Mouse (Mus musculus) liver, embryonic 14.5 days (tissue): ENCODE results near the gene Stx19. TPM values are rescaled to one million over a fixed set of nuclear protein-coding genes. Genes with fewer than 3 reads are reported as not detected.

Experiments
- ATAC-seq: fragments of 200-750 bp; cut with Nextera tagmentation; 2 replicates; pipeline ENCODE4 v1.8.0; 2017; ENCODE audit warnings: moderate number of reproducible peaks, mild to moderate bottlenecking, moderate library complexity; ENCODE audit not compliant: insufficient read depth
- DNase-seq, 3 experiments: peaks; one replicate each; pipeline ENCODE4 v3.0.0-alpha.2; 2012 to 2013; ENCODE audit warnings: low read depth in 3 of 3, low spot score in 3 of 3
- H3K27ac ChIP-seq: fragments of 300-500 bp; sonication (generic); 2 replicates; pipeline ENCODE4 v1.5.1; 2014; ENCODE audit warnings: moderate library complexity, mild to moderate bottlenecking, control low read depth, inconsistent platforms
- H3K27me3 ChIP-seq: fragments of 300-500 bp; sonication (generic); 2 replicates; pipeline ENCODE4 v1.6.1; 2014; ENCODE audit warnings: mild to moderate bottlenecking, low read length, moderate library complexity; ENCODE audit not compliant: control insufficient read depth, insufficient read depth
- H3K36me3 ChIP-seq: fragments of 300-500 bp; sonication (generic); replicated peaks from 2 replicates; pipeline ENCODE4 v1.6.1; 2014; ENCODE audit warnings: low read depth; ENCODE audit not compliant: control insufficient read depth, insufficient read depth
- H3K4me1 ChIP-seq, 2 experiments: fragments of 200-500 bp in 1 of 2; fragments of 300-500 bp in 1 of 2; sonication (generic) in 1 of 2; replicated peaks; 2 replicates each; pipeline ENCODE4 v1.6.1; 2012 to 2014; ENCODE audit warnings: antibody characterized with exemption in 1 of 2, inconsistent platforms in 1 of 2, low read length in 1 of 2; ENCODE audit not compliant: control insufficient read depth in 2 of 2, insufficient read depth in 2 of 2
- H3K4me2 ChIP-seq: fragments of 300-500 bp; sonication (generic); 2 replicates; pipeline ENCODE4 v1.6.1; 2014; ENCODE audit warnings: low read depth, mild to moderate bottlenecking, control low read depth, moderate library complexity
- H3K4me3 ChIP-seq, 2 experiments: fragments of 200-500 bp in 1 of 2; fragments of 300-500 bp in 1 of 2; sonication (generic) in 1 of 2; 2 replicates each; pipeline ENCODE4 v1.5.1; 2012 to 2014; ENCODE audit warnings: low read depth in 2 of 2, low read length in 2 of 2, mild to moderate bottlenecking in 2 of 2, control low read depth in 1 of 2, inconsistent platforms in 1 of 2, moderate library complexity in 1 of 2; ENCODE audit not compliant: insufficient read depth in 1 of 2
- H3K9ac ChIP-seq: fragments of 300-500 bp; sonication (generic); replicated peaks from 2 replicates; pipeline ENCODE4 v1.6.1; 2014; ENCODE audit warnings: mild to moderate bottlenecking, control low read depth, moderate library complexity
- H3K9me3 ChIP-seq: fragments of 300-500 bp; sonication (generic); 2 replicates; pipeline ENCODE4 v1.6.1; 2016; ENCODE audit warnings: low read length, mixed read lengths; ENCODE audit not compliant: control insufficient read depth
- CTCF ChIP-seq: IDR thresholded peaks from 2 replicates; pipeline ENCODE4 v1.5.1; 2016; ENCODE audit warnings: antibody characterized with exemption, low read depth, control low read depth
- EP300 ChIP-seq: IDR thresholded peaks from 2 replicates; pipeline ENCODE4 v1.6.1; 2016; ENCODE audit warnings: antibody characterized with exemption, low read depth
- WGBS: fragments of 180-500 bp; shearing (Covaris S2); extraction: QIAGEN DNeasy Blood & Tissue Kit; methylation state at CpG from one replicate; pipeline ENCODE4 v1.1.7; 2014; ENCODE audit not compliant: insufficient replicate concordance; 5-methylcytosine and 5-hydroxymethylcytosine counted together
- polyA plus RNA-seq, 2 experiments: library from polyadenylated mRNA; depleted of rRNA in 1 of 2; stranded (reverse) in 1 of 2; unstranded in 1 of 2; fragments of >200 nt; fragmentation: Nextera tagmentation in 1 of 2; extraction: Ambion mirVana in 1 of 2; gene quantifications; 2 replicates each; pipeline versions ENCODE4 v1.2.1 to v1.2.3; 2012 to 2014

Gene Stx19
- polyA plus RNA-seq, 2 experiments, result not detected

GRCm38 (mm10) chr16:62826156-62827001 lies 11.9 kb downstream of the Stx19 start:
- DNase-seq, result peak in 2 of 3 experiments; percentile 23 to 35
- Histone ChIP-seq H3K9me3 (no peaks in the 10 kb centered on the region), H3K27me3 (no peaks in the 10 kb centered on the region), H3K9ac (no peak overlapping the region), H3K4me3 (no peak overlapping the region), H3K36me3 (no peaks in the 10 kb centered on the region), H3K4me1 (no peaks in the 10 kb centered on the region), H3K27ac (no peak overlapping the region), H3K4me2 (no peak overlapping the region)
- peak; percentile 68 for TF ChIP-seq CTCF
- no peak for TF ChIP-seq EP300
- WGBS, result 58% methylated on average over 12 of the region's 12 CpGs
- ATAC-seq, result no peak

GRCm38 (mm10) chr16:62832027-62832426 lies 17.6 kb downstream of the Stx19 start:
- peaks cover 12 to 16% of the 10 kb centered on the region in 2 experiments for H3K4me1 ChIP-seq
- H3K4me2 ChIP-seq, result no peak overlapping the region
- no peak overlapping the region for H3K27ac ChIP-seq
- DNase-seq (no peak), ATAC-seq (no peak)
- H3K9me3 ChIP-seq, result no peaks in the 10 kb centered on the region
- H3K27me3 ChIP-seq, result no peaks in the 10 kb centered on the region
- H3K4me3 ChIP-seq, result no peak overlapping the region
- no peak overlapping the region for H3K9ac ChIP-seq
- no peaks in the 10 kb centered on the region for H3K36me3 ChIP-seq
- WGBS, result 62% methylated on average over 2 of the region's 2 CpGs
- no peak for TF ChIP-seq EP300
- no peak for TF ChIP-seq CTCF

DNA sequence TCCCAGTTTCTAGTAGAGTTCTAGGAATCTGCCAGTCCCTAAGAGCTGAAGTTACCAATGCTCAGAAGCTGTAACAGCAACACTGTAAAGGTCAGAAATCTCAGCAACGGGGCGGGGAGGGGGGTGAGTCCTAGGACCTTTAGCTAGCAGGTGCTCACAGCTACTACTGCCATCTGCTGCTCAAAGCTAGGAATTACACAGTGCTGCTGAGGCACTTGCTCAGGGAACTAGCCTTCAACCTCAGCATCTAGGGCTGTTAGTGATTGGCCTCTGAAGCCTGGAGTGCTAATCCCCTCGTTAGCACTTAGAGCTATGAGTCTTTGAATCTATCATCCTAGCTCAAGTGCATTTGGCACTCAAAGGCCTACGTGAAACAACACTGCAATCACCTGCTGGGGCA lies 18.0 kb downstream of the Stx19 start:
- Histone ChIP-seq H3K4me3 (no peak overlapping the region), H3K4me1 (peaks cover 12 to 16% of the 10 kb centered on the region in 2 experiments), H3K27ac (no peak overlapping the region), H3K36me3 (no peaks in the 10 kb centered on the region), H3K4me2 (no peak overlapping the region), H3K27me3 (no peaks in the 10 kb centered on the region), H3K9ac (no peak overlapping the region), H3K9me3 (no peaks in the 10 kb centered on the region)
- DNase-seq (peak in 2 of 3 experiments; percentile 38 to 39), ATAC-seq (no peak)
- no peak for TF ChIP-seq EP300
- peak; percentile 87 for TF ChIP-seq CTCF
- WGBS, result 18% methylated on average over 4 of the region's 4 CpGs

- 7% methylated on average over 3 of the region's 3 CpGs for WGBS
- peak overlapping the region; percentile 19; the same call in 1 of the 2 replicates for H3K4me2 ChIP-seq
- H3K9ac ChIP-seq, result no peak overlapping the region
- H3K9me3 ChIP-seq, result no peaks in the 10 kb centered on the region
- no peaks in the 10 kb centered on the region for H3K27me3 ChIP-seq
- no peak overlapping the region for H3K4me3 ChIP-seq
- no peaks in the 10 kb centered on the region for H3K36me3 ChIP-seq
- TF ChIP-seq CTCF, result no peak
- TF ChIP-seq EP300, result peak; percentile 89
- peak; percentile 67 to 74 (median 69) for DNase-seq
- peak; percentile 99 for ATAC-seq
- H3K4me1 ChIP-seq, result peaks cover 12 to 16% of the 10 kb centered on the region in 2 experiments
- H3K27ac ChIP-seq, result peak overlapping the region; percentile 47
Observed at GRCm38 (mm10) chr16:62834016-62834735, 19.7 kb downstream of the Stx19 start.

DNA sequence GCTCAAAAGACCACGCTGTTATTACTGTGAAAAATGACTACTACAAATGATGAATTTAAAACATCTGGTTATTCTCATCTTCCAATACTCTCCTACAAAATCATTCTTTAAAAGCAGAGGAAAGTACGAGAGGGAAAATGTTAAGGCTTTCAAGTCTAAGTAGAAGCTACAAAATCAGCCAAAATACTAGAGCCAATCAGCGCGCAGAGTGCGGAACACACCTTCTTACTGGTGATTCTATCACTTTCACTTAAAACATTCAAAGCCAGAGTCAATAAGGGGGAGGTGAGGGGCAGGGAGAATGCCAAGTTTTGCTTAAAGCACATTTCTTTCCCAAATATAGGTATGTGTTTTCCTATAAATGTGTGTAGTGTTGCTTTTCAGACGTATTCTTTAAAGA lies 30.9 kb downstream of the Stx19 start:
- Histone ChIP-seq H3K9ac (no peak overlapping the region), H3K4me3 (no peak overlapping the region), H3K4me1 (peaks cover 5 to 8% of the 10 kb centered on the region in 2 experiments; a peak in 3 of 4 replicates), H3K36me3 (no peaks in the 10 kb centered on the region), H3K9me3 (no peaks in the 10 kb centered on the region), H3K4me2 (no peak overlapping the region), H3K27ac (no peak overlapping the region), H3K27me3 (no peaks in the 10 kb centered on the region)
- DNase-seq (no peak), ATAC-seq (no peak)
- TF ChIP-seq CTCF, result no peak
- no peak for TF ChIP-seq EP300
- WGBS, result 78% methylated on average over 6 of the region's 6 CpGs
